Mouse (Mus musculus): ENCODE data around the gene Gm7903. TPM values are rescaled to one million over a fixed set of nuclear protein-coding genes. Genes with fewer than 3 reads are reported as not detected.

Gm7903 gene
- polyA plus RNA-seq (2014; fragmentation: Illumina TruSeq; extraction: RNeasy Lipid Tissue Mini Kit (QIAGEN cat#74804)) = 0.17 TPM

DNA sequence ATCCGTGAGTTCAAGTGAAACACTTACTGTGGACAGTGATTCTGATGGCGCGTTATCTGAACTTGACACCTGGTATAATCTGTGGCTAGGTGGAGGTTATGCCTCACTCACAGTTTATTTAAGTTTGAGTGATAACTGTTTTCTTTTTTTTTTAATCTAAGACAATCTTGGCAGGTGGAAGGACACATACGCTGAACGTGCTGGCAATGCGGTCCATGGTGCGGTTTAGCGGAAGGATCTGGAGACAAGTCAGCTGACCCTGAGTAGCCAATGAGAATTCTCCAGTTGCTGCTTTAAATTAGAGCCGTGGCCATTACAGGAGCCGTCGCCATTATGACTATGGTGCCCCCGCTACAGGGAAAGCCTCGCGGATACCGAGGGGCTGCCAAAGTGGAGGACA is at the start of gene Gm7903:
TSS of gene Gm7903 (plus strand) at position 301 of the 400 bp plus-strand sequence.

Other genes with a start within 250 kb of the Gm7903 start
- 1.6 TPM for gene Tceal6, start 223.1 kb upstream of the Gm7903 start, polyA plus RNA-seq (2014; fragmentation: Illumina TruSeq; extraction: RNeasy Lipid Tissue Mini Kit (QIAGEN cat#74804))
- not detected for gene Pramel3, start 131.5 kb upstream of the Gm7903 start, polyA plus RNA-seq (2014; fragmentation: Illumina TruSeq; extraction: RNeasy Lipid Tissue Mini Kit (QIAGEN cat#74804))
- gene Gm5128, start 60.6 kb upstream of the Gm7903 start, polyA plus RNA-seq (2014; fragmentation: Illumina TruSeq; extraction: RNeasy Lipid Tissue Mini Kit (QIAGEN cat#74804)) = not detected
- 1.4 TPM for gene AV320801, start 60.8 kb downstream of the Gm7903 start, polyA plus RNA-seq (2014; fragmentation: Illumina TruSeq; extraction: RNeasy Lipid Tissue Mini Kit (QIAGEN cat#74804))
- gene Nxf7, start 164.9 kb downstream of the Gm7903 start, polyA plus RNA-seq (2014; fragmentation: Illumina TruSeq; extraction: RNeasy Lipid Tissue Mini Kit (QIAGEN cat#74804)) = not detected
- not detected for gene Prame, start 193.9 kb downstream of the Gm7903 start, polyA plus RNA-seq (2014; fragmentation: Illumina TruSeq; extraction: RNeasy Lipid Tissue Mini Kit (QIAGEN cat#74804))